Mouse (Mus musculus) limb, embryonic 11.5 days (tissue): ENCODE measurements at regions not wholly inside any gene's neighbourhood (a gene's known extent, or its start where the extent isn't known, plus 50 kb on each side); places are given as distances from the start of the nearest gene placed in this dataset.

Experiments used
- ATAC-seq: fragments of 200-750 bp; cut with Nextera tagmentation; 2 replicates; pipeline ENCODE4 v1.8.0; 2017; ENCODE audit warnings: low read depth; ENCODE audit not compliant: insufficient number of reproducible peaks, low FRiP score, low TSS enrichment
- DNase-seq: peaks from one replicate; pipeline ENCODE4 v3.0.0-alpha.2; 2015; ENCODE audit warnings: low spot score
- H3K27ac ChIP-seq: fragments of 300-500 bp; sonication (generic); replicated peaks from 2 replicates; pipeline ENCODE4 v1.5.1; 2014; ENCODE audit warnings: low read depth, mild to moderate bottlenecking, low read length
- H3K27me3 ChIP-seq: fragments of 300-500 bp; sonication (generic); 2 replicates; pipeline ENCODE4 v1.6.1; 2014; ENCODE audit warnings: mild to moderate bottlenecking, low read length, mixed read lengths; ENCODE audit not compliant: control insufficient read depth, insufficient read depth
- H3K36me3 ChIP-seq: fragments of 300-500 bp; sonication (generic); 2 replicates; pipeline ENCODE4 v1.6.1; 2014; ENCODE audit warnings: mild to moderate bottlenecking, low read length, moderate library complexity, mixed read lengths; ENCODE audit not compliant: control insufficient read depth, insufficient read depth
- H3K4me1 ChIP-seq: fragments of 300-500 bp; sonication (generic); 2 replicates; pipeline ENCODE4 v1.6.1; 2014; ENCODE audit warnings: low read length, mixed read lengths; ENCODE audit not compliant: control insufficient read depth, insufficient read depth
- H3K4me2 ChIP-seq: fragments of 300-500 bp; sonication (generic); 2 replicates; pipeline ENCODE4 v1.6.1; 2014; ENCODE audit warnings: low read depth, mild to moderate bottlenecking, moderate library complexity; ENCODE audit not compliant: severe bottlenecking
- H3K4me3 ChIP-seq: fragments of 300-500 bp; sonication (generic); 2 replicates; pipeline ENCODE4 v1.5.1; 2014; ENCODE audit warnings: low read depth, low read length
- H3K9ac ChIP-seq: fragments of 300-500 bp; sonication (generic); 2 replicates; pipeline ENCODE4 v1.6.1; 2014; ENCODE audit warnings: mild to moderate bottlenecking, low read length
- H3K9me3 ChIP-seq: fragments of 300-500 bp; sonication (generic); 2 replicates; pipeline ENCODE4 v1.6.1; 2016; ENCODE audit warnings: low read length; ENCODE audit not compliant: control insufficient read depth
- WGBS: fragments of 180-500 bp; shearing (Covaris S2); extraction: QIAGEN DNeasy Blood & Tissue Kit; methylation state at CpG from one replicate; pipeline ENCODE4 v1.1.7; 2014; 5-methylcytosine and 5-hydroxymethylcytosine counted together

- no peak for DNase-seq
- no peak overlapping the region for H3K27ac ChIP-seq
- WGBS = 82% methylated on average over 3 of the region's 3 CpGs
- H3K4me2 ChIP-seq = no peak overlapping the region
- no peaks in the 10 kb centered on the region for H3K4me1 ChIP-seq
- no peak overlapping the region for H3K9ac ChIP-seq
- no peak for ATAC-seq
- no peaks in the 10 kb centered on the region for H3K36me3 ChIP-seq
- no peak overlapping the region for H3K4me3 ChIP-seq
- H3K9me3 ChIP-seq = no peaks in the 10 kb centered on the region
- H3K27me3 ChIP-seq = no peaks in the 10 kb centered on the region
These were observed 495.0 kb downstream of the Mettl4 start for GRCm38 (mm10) chr17:94254801-94255200.

GRCm38 (mm10) chr17:94243821-94244220 is 506.0 kb downstream of the Mettl4 start:
- DNase-seq (no peak), ATAC-seq (no peak)
- no peaks in the 10 kb centered on the region for H3K9me3 ChIP-seq
- H3K4me2 ChIP-seq = no peak overlapping the region
- no peak overlapping the region for H3K9ac ChIP-seq
- H3K27ac ChIP-seq = no peak overlapping the region
- WGBS = 79% methylated on average over 1 of the region's 1 CpGs
- no peaks in the 10 kb centered on the region for H3K36me3 ChIP-seq
- no peaks in the 10 kb centered on the region for H3K27me3 ChIP-seq
- H3K4me3 ChIP-seq = no peak overlapping the region
- H3K4me1 ChIP-seq = no peaks in the 10 kb centered on the region

- H3K4me2 ChIP-seq = no peak overlapping the region
- no peak overlapping the region for H3K4me3 ChIP-seq
- no peaks in the 10 kb centered on the region for H3K36me3 ChIP-seq
- H3K9me3 ChIP-seq = no peaks in the 10 kb centered on the region
- H3K27ac ChIP-seq = no peak overlapping the region
- no peaks in the 10 kb centered on the region for H3K27me3 ChIP-seq
- no peaks in the 10 kb centered on the region for H3K4me1 ChIP-seq
- ATAC-seq (no peak), DNase-seq (no peak)
- 84% methylated on average over 3 of the region's 3 CpGs for WGBS
- no peak overlapping the region for H3K9ac ChIP-seq
These were observed 523.7 kb downstream of the Mettl4 start for GRCm38 (mm10) chr17:94226136-94226535.
